Mouse (Mus musculus) neural tube, embryonic 13.5 days (tissue): ENCODE measurements around the gene Siah2. TPM values are rescaled to one million over a fixed set of nuclear protein-coding genes. Genes with fewer than 3 reads are reported as not detected.

Experiments used
- ATAC-seq: fragments of 200-750 bp; cut with Nextera tagmentation; 2 replicates; pipeline ENCODE4 v1.8.0; 2017; ENCODE audit warnings: low read depth, mild to moderate bottlenecking, moderate TSS enrichment, moderate library complexity
- H3K27ac ChIP-seq: fragments of 300-500 bp; sonication (generic); replicated peaks from 2 replicates; pipeline ENCODE4 v1.5.1; 2015; ENCODE audit warnings: moderate library complexity, mild to moderate bottlenecking, inconsistent platforms
- H3K27me3 ChIP-seq: fragments of 300-500 bp; sonication (generic); 2 replicates; pipeline ENCODE4 v1.6.1; 2015; ENCODE audit warnings: mild to moderate bottlenecking, inconsistent platforms
- H3K36me3 ChIP-seq: fragments of 300-500 bp; sonication (generic); 2 replicates; pipeline ENCODE4 v1.6.1; 2015; ENCODE audit warnings: mild to moderate bottlenecking, inconsistent platforms
- H3K4me1 ChIP-seq: fragments of 300-500 bp; sonication (generic); replicated peaks from 2 replicates; pipeline ENCODE4 v1.6.1; 2015; ENCODE audit warnings: inconsistent platforms
- H3K4me2 ChIP-seq: fragments of 300-500 bp; sonication (generic); 2 replicates; pipeline ENCODE4 v1.6.1; 2015; ENCODE audit warnings: inconsistent platforms, mild to moderate bottlenecking, moderate library complexity
- H3K4me3 ChIP-seq: fragments of 300-500 bp; sonication (generic); 2 replicates; pipeline ENCODE4 v1.5.1; 2015; ENCODE audit warnings: mild to moderate bottlenecking, inconsistent platforms
- H3K9ac ChIP-seq: fragments of 300-500 bp; sonication (generic); 2 replicates; pipeline ENCODE4 v1.6.1; 2015; ENCODE audit warnings: moderate library complexity, mild to moderate bottlenecking, inconsistent platforms
- H3K9me3 ChIP-seq: fragments of 300-500 bp; sonication (generic); 2 replicates; pipeline ENCODE4 v1.6.1; 2016; ENCODE audit warnings: inconsistent platforms
- WGBS: fragments of 180-500 bp; shearing (Covaris S2); methylation state at CpG from one replicate; pipeline ENCODE4 v1.1.7; 2015; 5-methylcytosine and 5-hydroxymethylcytosine counted together
- polyA plus RNA-seq: library from polyadenylated mRNA; unstranded; fragments of >200 nt; fragmentation: Nextera tagmentation; extraction: Ambion mirVana; gene quantifications from 2 replicates; pipeline ENCODE4 v1.2.1, GENCODE M21; 2015

Siah2 gene
- polyA plus RNA-seq, 1 experiment from 2014 or later: 9.2 TPM

DNA sequence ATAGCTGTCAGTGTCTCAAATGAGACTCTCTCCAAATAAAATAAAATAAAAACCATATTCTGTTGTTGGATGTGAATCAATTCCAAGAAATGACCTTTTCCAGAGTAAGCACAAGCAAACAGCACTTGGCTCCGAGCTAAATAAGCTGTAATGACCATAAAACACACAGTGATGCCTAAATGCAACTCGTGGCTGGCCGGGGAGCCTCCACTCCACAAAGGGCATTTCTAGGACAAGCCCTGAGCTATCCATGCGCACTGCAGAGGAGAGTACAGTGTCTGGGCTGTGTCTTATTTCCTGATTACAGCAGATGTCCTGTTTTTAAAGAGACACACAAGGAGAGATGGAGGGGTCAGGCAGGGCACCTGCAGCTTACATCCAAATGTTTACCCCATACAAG, 12.2 kb downstream of the Siah2 start:
- WGBS: 9% methylated on average over 4 of the region's 4 CpGs
- H3K27ac ChIP-seq: 0 out of 2 replicates have a peak overlapping the region, but pooled peaks have one; percentile 33
- 0 out of 2 replicates have a peak overlapping the region, but pooled peaks have one; percentile 13 for H3K4me2 ChIP-seq
- no peak overlapping the region for H3K4me3 ChIP-seq
- H3K9ac ChIP-seq: no peak overlapping the region
- peaks cover 56% of the 10 kb centered on the region for H3K4me1 ChIP-seq
- no peaks in the 10 kb centered on the region for H3K9me3 ChIP-seq
- no peaks in the 10 kb centered on the region for H3K27me3 ChIP-seq
- no peak for ATAC-seq
- H3K36me3 ChIP-seq: peaks cover 12% of the 10 kb centered on the region

DNA sequence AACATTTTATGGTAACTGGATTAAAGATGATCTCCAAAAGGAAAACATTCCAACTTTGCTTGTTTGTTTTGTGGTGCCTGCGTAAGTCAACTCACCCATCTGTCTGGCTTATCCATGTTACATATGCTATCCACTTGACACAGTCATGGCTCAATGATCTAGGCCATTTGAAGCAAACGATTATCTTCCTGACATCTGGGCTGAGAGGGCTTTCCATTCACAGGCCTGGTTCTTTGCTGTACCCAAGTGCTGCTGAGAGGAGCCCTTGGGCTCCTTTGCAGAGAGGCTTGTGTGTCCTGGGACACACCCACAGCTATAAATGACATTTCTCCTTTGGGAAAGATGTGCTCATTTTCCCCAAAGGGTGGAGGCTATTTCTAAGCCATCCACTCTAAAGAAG, 13.3 kb downstream of the Siah2 start:
- Histone ChIP-seq H3K9ac (no peak overlapping the region), H3K4me3 (no peak overlapping the region), H3K4me1 (peaks cover 56% of the 10 kb centered on the region), H3K36me3 (peaks cover 17% of the 10 kb centered on the region), H3K9me3 (no peaks in the 10 kb centered on the region), H3K27me3 (no peaks in the 10 kb centered on the region), H3K4me2 (no peak overlapping the region), H3K27ac (0 out of 2 replicates have a peak overlapping the region, but pooled peaks have one; percentile 54)
- 34% methylated on average over 2 of the region's 2 CpGs for WGBS
- 0 out of 2 replicates have a peak, but pooled peaks have one; percentile 36 for ATAC-seq

DNA sequence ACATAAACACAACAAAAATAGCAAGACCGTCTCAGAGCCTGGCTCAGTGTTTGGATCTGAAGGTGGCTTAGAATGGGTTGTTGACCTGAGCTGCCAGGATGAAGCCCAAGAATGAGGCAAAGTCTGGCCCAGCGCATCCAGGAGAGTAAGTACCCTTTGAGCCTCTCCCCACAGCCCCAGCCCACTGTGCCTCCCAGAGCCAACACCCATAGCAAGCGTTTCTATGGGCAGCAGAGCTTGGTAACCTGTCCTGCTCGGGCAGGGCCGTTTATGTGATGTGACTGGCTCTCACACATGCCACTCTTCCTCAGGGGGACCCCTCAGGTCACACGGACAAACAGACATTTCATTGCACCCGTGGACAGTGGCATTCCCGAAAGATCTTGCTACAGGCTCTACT, 13.8 kb downstream of the Siah2 start:
- Histone ChIP-seq H3K9ac (no peak overlapping the region), H3K4me2 (no peak overlapping the region), H3K4me3 (no peak overlapping the region), H3K9me3 (no peaks in the 10 kb centered on the region), H3K36me3 (peaks cover 17% of the 10 kb centered on the region), H3K4me1 (peaks cover 54% of the 10 kb centered on the region), H3K27me3 (no peaks in the 10 kb centered on the region), H3K27ac (no peak overlapping the region)
- no peak for ATAC-seq
- WGBS: 49% methylated on average over 8 of the region's 8 CpGs

DNA sequence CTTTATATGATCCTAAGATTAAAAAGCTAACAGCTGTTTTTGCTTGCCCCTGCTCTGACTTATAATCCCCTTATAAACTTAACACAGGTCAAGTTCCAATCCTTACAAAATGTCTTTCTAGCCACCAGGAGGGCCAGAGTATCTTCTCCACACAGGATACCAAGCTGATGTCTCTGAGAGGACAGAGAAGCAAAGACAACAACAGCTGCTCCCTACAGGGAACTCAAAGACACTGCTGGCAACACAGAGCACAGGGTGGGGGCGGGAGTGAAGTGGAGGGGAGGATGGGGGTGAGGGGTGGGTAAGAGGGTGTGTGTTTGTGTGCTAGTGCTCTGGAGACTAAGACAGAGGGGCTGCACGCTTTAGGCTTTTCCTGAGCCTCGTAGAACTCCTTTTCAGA, 14.6 kb downstream of the Siah2 start:
- H3K27ac ChIP-seq: 0 out of 2 replicates have a peak overlapping the region, but pooled peaks have one; percentile 23
- no peak overlapping the region for H3K9ac ChIP-seq
- no peak overlapping the region for H3K4me2 ChIP-seq
- peaks cover 51% of the 10 kb centered on the region for H3K4me1 ChIP-seq
- WGBS: 53% methylated on average over 3 of the region's 3 CpGs
- H3K9me3 ChIP-seq: no peaks in the 10 kb centered on the region
- H3K36me3 ChIP-seq: peaks cover 17% of the 10 kb centered on the region
- no peaks in the 10 kb centered on the region for H3K27me3 ChIP-seq
- H3K4me3 ChIP-seq: no peak overlapping the region
- 0 out of 2 replicates have a peak, but pooled peaks have one; percentile 45 for ATAC-seq

DNA sequence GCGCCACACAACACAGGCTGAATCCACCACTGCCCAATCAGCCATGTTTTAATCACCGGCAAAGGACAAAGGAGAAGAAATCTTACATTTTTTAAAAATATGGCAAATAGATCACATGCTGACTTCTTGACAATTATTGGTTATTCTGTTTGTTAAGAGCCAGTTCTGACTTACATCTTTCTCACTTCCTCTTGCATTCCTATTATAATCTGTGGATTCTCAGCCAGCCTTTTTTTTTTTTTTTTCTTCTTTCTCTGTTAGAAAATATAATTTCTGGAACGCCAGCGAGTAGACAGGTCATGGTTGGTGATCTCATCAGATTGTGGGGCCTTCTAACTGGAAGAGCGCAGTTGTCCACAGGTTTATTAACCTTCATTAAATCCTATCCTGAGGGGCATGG, 18.9 kb downstream of the Siah2 start:
- H3K4me2 ChIP-seq: no peak overlapping the region
- H3K27me3 ChIP-seq: no peaks in the 10 kb centered on the region
- peaks cover 16% of the 10 kb centered on the region for H3K4me1 ChIP-seq
- H3K9me3 ChIP-seq: no peaks in the 10 kb centered on the region
- 95% methylated on average over 5 of the region's 5 CpGs for WGBS
- H3K36me3 ChIP-seq: peaks cover 17% of the 10 kb centered on the region
- no peak for ATAC-seq
- no peak overlapping the region for H3K4me3 ChIP-seq
- H3K27ac ChIP-seq: no peak overlapping the region
- H3K9ac ChIP-seq: no peak overlapping the region

DNA sequence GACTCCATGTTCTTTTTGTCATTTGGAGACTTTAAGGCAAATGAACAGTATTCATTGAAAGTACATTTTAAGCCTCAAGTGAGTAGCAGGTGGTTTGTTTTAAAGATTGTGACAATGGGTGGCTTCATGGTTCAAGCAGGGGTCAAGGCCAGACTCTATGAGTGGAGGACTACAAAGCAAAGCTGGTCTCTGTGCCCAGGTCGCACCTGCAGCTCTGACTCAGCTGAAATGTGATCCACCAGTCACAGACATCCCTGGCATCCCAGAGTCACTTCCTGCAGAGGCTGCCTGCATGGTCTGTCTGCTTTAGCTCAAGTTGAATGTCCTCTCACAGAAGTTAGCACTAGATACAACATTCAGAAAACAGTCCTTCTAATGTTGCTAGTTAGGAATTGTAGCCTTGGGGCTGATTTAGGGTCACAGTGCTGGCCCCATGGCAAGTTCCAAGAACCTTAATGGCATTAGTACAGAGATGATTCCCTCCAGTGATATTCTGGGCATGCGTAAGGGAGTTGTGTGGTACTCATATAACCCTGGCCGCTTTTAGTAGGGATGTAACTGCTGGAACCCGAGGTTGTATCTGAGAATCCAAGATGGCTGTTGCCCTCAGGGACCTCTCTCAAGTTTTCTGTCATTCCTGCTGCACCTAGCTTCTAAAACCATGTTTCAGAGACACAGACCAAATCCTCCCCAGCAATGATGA, 19.6 kb downstream of the Siah2 start:
- no peaks in the 10 kb centered on the region for H3K27me3 ChIP-seq
- peaks cover 17% of the 10 kb centered on the region for H3K36me3 ChIP-seq
- H3K4me2 ChIP-seq: no peak overlapping the region
- WGBS: 66% methylated on average over 4 of the region's 4 CpGs
- ATAC-seq: no peak
- H3K4me3 ChIP-seq: no peak overlapping the region
- H3K9me3 ChIP-seq: no peaks in the 10 kb centered on the region
- H3K9ac ChIP-seq: no peak overlapping the region
- peaks cover 12% of the 10 kb centered on the region for H3K4me1 ChIP-seq
- no peak overlapping the region for H3K27ac ChIP-seq

DNA sequence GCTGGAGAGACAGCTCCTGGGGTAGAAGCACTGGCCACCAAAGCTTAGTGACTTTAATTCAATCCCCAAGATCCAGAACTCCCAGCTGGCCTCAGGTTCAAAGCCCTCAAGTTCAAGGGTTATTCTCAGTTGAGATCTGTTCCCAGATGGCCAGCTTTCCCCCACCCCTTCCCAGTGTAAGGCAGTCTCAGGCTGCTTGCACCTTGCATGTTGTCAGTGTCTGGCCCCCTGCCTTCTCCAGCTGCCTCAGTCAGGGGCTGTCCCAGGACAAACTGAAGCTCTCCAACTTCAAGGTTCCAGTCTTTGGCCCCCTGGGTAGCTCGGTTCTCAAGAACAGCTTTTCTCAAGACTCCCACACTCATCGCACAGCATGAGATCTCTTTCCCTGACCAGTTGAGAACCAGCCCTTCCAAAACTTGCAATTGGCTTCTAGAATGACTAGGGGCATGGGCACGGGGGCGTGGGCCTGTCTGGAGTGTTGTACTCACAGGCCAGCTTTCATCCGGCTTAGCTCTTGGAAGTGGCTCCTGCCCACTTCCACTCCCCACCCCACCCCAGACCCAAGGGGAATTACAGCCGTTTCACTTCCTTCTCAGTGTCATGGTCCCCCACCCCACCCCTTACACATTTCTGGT, 20.5 kb downstream of the Siah2 start:
- H3K4me3 ChIP-seq: no peak overlapping the region
- H3K27me3 ChIP-seq: no peaks in the 10 kb centered on the region
- no peak overlapping the region for H3K27ac ChIP-seq
- ATAC-seq: no peak
- H3K9ac ChIP-seq: no peak overlapping the region
- peaks cover 17% of the 10 kb centered on the region for H3K36me3 ChIP-seq
- H3K9me3 ChIP-seq: no peaks in the 10 kb centered on the region
- no peak overlapping the region for H3K4me2 ChIP-seq
- peaks cover 3% of the 10 kb centered on the region; the same call in 1 of the 2 replicates for H3K4me1 ChIP-seq
- WGBS: 66% methylated on average over 6 of the region's 6 CpGs

DNA sequence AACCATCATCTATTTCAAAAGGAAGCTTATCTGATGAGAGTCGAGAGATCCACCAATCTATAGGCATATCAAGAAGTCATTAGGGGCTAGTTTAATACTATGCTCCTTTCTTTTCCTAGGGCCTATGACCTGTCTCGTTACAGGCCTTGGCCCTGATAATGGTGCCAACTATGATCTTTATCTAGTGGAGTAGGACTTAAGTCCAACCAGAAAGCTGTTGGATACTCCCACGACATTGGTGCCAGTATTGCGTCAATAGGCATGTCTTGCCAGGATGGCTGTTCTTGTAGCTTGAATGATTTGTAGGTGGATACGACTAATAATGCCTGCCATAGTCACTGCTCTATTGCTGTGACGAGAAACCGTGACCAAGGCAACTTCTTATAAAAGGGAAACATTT, 28.2 kb downstream of the Siah2 start:
- Histone ChIP-seq H3K9me3 (no peaks in the 10 kb centered on the region), H3K4me3 (no peak overlapping the region), H3K36me3 (no peaks in the 10 kb centered on the region), H3K27ac (no peak overlapping the region), H3K9ac (no peak overlapping the region), H3K4me1 (no peaks in the 10 kb centered on the region), H3K4me2 (no peak overlapping the region), H3K27me3 (no peaks in the 10 kb centered on the region)
- WGBS: 85% methylated on average over 7 of the region's 7 CpGs
- ATAC-seq: no peak

DNA sequence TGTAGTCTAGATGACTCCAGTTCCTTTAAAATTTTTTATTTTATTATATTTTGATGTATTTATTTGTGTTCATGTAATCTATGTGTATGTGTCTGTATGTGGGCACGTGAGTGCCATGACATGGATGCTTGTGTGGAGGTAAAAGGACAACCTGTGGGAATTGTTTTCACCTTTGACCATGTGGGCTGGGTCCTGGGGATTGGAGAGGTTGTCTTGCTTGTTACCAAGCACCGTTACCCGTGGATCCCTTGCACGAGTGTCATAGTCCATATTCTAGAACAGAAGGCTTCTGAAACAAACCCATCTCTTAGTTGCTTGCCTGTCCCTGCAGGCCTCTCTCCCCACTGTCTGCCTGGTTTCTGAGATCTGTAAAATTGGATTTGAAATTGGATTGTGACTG, 31.6 kb downstream of the Siah2 start:
- WGBS: 97% methylated on average over 4 of the region's 4 CpGs
- no peak overlapping the region for H3K27ac ChIP-seq
- no peaks in the 10 kb centered on the region for H3K9me3 ChIP-seq
- H3K4me1 ChIP-seq: no peaks in the 10 kb centered on the region
- ATAC-seq: no peak
- H3K4me3 ChIP-seq: no peak overlapping the region
- H3K9ac ChIP-seq: no peak overlapping the region
- H3K27me3 ChIP-seq: no peaks in the 10 kb centered on the region
- no peak overlapping the region for H3K4me2 ChIP-seq
- no peaks in the 10 kb centered on the region for H3K36me3 ChIP-seq

DNA sequence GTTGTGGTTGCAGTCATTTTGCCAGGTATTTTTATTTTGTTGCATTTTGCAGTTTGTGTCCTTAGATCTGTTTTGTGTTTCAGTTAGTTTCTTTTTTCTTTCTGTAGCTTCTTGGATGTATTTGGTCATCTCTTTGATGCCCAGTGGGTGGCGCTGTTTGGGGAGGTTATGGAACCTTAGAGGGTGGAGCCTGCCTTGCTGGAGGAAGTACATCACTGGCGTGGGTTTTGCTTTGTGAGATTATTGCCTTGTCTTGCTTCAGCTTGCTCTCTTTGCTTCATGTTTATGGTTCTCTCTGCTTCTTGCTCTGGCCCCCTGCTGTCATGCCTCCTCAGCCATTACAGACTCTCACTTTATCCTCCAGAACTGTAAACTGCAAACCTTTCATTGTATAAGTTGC, 34.8 kb downstream of the Siah2 start:
- H3K36me3 ChIP-seq: no peaks in the 10 kb centered on the region
- H3K27me3 ChIP-seq: no peaks in the 10 kb centered on the region
- no peak overlapping the region for H3K4me3 ChIP-seq
- H3K27ac ChIP-seq: no peak overlapping the region
- no peak overlapping the region for H3K4me2 ChIP-seq
- H3K4me1 ChIP-seq: no peaks in the 10 kb centered on the region
- H3K9ac ChIP-seq: no peak overlapping the region
- no peak for ATAC-seq
- H3K9me3 ChIP-seq: no peaks in the 10 kb centered on the region
- 40% methylated on average over 2 of the region's 2 CpGs for WGBS

DNA sequence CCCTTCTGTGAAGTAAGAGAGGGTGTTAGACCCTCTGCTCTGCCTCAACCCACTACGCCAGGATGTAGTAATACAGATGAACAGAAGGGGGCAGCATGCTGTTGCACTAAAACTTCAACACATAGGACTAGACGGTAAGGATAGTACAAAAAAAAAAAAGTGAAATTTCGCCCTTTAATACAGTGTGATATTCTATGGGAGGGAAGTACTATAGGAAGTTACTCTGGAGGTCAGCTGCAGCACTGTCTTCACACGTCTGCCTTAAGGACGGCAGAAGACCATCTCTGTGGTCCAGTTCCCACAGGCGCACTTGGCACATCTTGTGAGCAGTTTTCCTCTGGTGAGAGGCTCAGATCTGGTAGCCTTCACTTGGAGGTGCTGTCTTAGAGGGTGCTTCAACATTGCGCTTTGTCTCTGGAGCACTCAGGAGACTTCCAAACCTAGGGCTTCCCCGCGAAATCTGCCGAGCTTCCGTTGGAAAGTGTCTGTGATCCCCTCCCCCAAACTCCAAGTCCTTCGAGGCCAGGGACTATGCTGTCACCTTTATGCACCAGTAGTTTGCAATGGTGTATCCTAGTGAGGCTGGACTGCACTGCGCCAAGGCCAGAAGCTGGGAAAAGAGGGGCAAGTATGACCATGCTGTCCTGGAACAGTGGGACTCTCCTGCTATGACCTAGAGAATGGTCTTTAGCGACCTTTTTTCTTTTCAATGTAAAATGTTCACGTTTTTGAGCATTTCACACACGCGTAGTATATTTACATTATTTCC, 36.7 kb downstream of the Siah2 start:
- no peak overlapping the region for H3K4me2 ChIP-seq
- H3K4me1 ChIP-seq: no peaks in the 10 kb centered on the region
- H3K27me3 ChIP-seq: no peaks in the 10 kb centered on the region
- no peak overlapping the region for H3K9ac ChIP-seq
- 61% methylated on average over 17 of the region's 17 CpGs for WGBS
- no peaks in the 10 kb centered on the region for H3K9me3 ChIP-seq
- no peak overlapping the region for H3K27ac ChIP-seq
- peak; percentile 74; the same call in 1 of the 2 replicates for ATAC-seq
- no peaks in the 10 kb centered on the region for H3K36me3 ChIP-seq
- H3K4me3 ChIP-seq: no peak overlapping the region

DNA sequence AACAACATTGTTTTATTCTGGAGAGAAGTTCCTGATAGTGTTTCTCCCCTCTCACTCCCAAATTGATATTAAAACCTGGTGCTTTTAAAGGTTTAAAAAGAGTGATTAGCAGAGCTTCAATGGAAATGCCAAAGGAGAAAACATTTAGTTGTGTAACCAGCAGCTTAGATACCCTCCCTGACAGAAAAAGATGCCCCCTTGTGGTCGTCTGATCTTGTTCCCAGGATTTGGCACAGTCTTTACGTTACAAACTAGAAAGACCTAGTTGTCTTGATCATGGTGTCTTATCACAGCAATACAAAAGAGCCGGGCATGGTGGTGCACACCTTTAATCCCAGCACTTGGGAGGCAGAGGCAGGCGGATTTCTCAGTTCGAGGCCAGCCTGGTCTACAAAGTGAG, 38.3 kb downstream of the Siah2 start:
- no peak overlapping the region for H3K27ac ChIP-seq
- no peak overlapping the region for H3K9ac ChIP-seq
- H3K27me3 ChIP-seq: no peaks in the 10 kb centered on the region
- no peak for ATAC-seq
- no peaks in the 10 kb centered on the region for H3K36me3 ChIP-seq
- H3K4me2 ChIP-seq: no peak overlapping the region
- no peak overlapping the region for H3K4me3 ChIP-seq
- no peaks in the 10 kb centered on the region for H3K9me3 ChIP-seq
- no peaks in the 10 kb centered on the region for H3K4me1 ChIP-seq
- WGBS: 73% methylated on average over 5 of the region's 5 CpGs
